Mouse (Mus musculus) liver, embryonic 14.5 days (tissue): ENCODE measurements around the gene E130114P18Rik. TPM values are rescaled to one million over a fixed set of nuclear protein-coding genes. Genes with fewer than 3 reads are reported as not detected.
A peak's percentile ranks its signal among the peaks of the same experiment; 100 is the strongest.

Experiments
- ATAC-seq: fragments of 200-750 bp; cut with Nextera tagmentation; 2 replicates; pipeline ENCODE4 v1.8.0; 2017; ENCODE audit warnings: moderate number of reproducible peaks, mild to moderate bottlenecking, moderate library complexity; ENCODE audit not compliant: insufficient read depth
- DNase-seq, 3 experiments: peaks; one replicate each; pipeline ENCODE4 v3.0.0-alpha.2; 2012 to 2013; ENCODE audit warnings: low read depth in 3 of 3, low spot score in 3 of 3
- H3K27ac ChIP-seq: fragments of 300-500 bp; sonication (generic); 2 replicates; pipeline ENCODE4 v1.5.1; 2014; ENCODE audit warnings: moderate library complexity, mild to moderate bottlenecking, control low read depth, inconsistent platforms
- H3K27me3 ChIP-seq: fragments of 300-500 bp; sonication (generic); 2 replicates; pipeline ENCODE4 v1.6.1; 2014; ENCODE audit warnings: mild to moderate bottlenecking, low read length, moderate library complexity; ENCODE audit not compliant: control insufficient read depth, insufficient read depth
- H3K36me3 ChIP-seq: fragments of 300-500 bp; sonication (generic); replicated peaks from 2 replicates; pipeline ENCODE4 v1.6.1; 2014; ENCODE audit warnings: low read depth; ENCODE audit not compliant: control insufficient read depth, insufficient read depth
- H3K4me1 ChIP-seq, 2 experiments: fragments of 200-500 bp in 1 of 2; fragments of 300-500 bp in 1 of 2; sonication (generic) in 1 of 2; replicated peaks; 2 replicates each; pipeline ENCODE4 v1.6.1; 2012 to 2014; ENCODE audit warnings: antibody characterized with exemption in 1 of 2, inconsistent platforms in 1 of 2, low read length in 1 of 2; ENCODE audit not compliant: control insufficient read depth in 2 of 2, insufficient read depth in 2 of 2
- H3K4me2 ChIP-seq: fragments of 300-500 bp; sonication (generic); 2 replicates; pipeline ENCODE4 v1.6.1; 2014; ENCODE audit warnings: low read depth, mild to moderate bottlenecking, control low read depth, moderate library complexity
- H3K4me3 ChIP-seq, 2 experiments: fragments of 200-500 bp in 1 of 2; fragments of 300-500 bp in 1 of 2; sonication (generic) in 1 of 2; 2 replicates each; pipeline ENCODE4 v1.5.1; 2012 to 2014; ENCODE audit warnings: low read depth in 2 of 2, low read length in 2 of 2, mild to moderate bottlenecking in 2 of 2, control low read depth in 1 of 2, inconsistent platforms in 1 of 2, moderate library complexity in 1 of 2; ENCODE audit not compliant: insufficient read depth in 1 of 2
- H3K9ac ChIP-seq: fragments of 300-500 bp; sonication (generic); replicated peaks from 2 replicates; pipeline ENCODE4 v1.6.1; 2014; ENCODE audit warnings: mild to moderate bottlenecking, control low read depth, moderate library complexity
- H3K9me3 ChIP-seq: fragments of 300-500 bp; sonication (generic); 2 replicates; pipeline ENCODE4 v1.6.1; 2016; ENCODE audit warnings: low read length, mixed read lengths; ENCODE audit not compliant: control insufficient read depth
- CTCF ChIP-seq: IDR thresholded peaks from 2 replicates; pipeline ENCODE4 v1.5.1; 2016; ENCODE audit warnings: antibody characterized with exemption, low read depth, control low read depth
- EP300 ChIP-seq: IDR thresholded peaks from 2 replicates; pipeline ENCODE4 v1.6.1; 2016; ENCODE audit warnings: antibody characterized with exemption, low read depth
- whole genome bisulfite sequencing: fragments of 180-500 bp; shearing (Covaris S2); extraction: QIAGEN DNeasy Blood & Tissue Kit; methylation state at CpG from one replicate; pipeline ENCODE4 v1.1.7; 2014; ENCODE audit not compliant: insufficient replicate concordance; 5-methylcytosine and 5-hydroxymethylcytosine counted together
- polyA plus RNA-seq, 2 experiments: library from polyadenylated mRNA; depleted of rRNA in 1 of 2; stranded (reverse) in 1 of 2; unstranded in 1 of 2; fragments of >200 nt; fragmentation: Nextera tagmentation in 1 of 2; extraction: Ambion mirVana in 1 of 2; gene quantifications; 2 replicates each; pipeline versions ENCODE4 v1.2.1 to v1.2.3; 2012 to 2014

Gene E130114P18Rik
- polyA plus RNA-seq, 2 experiments = not detected

DNA sequence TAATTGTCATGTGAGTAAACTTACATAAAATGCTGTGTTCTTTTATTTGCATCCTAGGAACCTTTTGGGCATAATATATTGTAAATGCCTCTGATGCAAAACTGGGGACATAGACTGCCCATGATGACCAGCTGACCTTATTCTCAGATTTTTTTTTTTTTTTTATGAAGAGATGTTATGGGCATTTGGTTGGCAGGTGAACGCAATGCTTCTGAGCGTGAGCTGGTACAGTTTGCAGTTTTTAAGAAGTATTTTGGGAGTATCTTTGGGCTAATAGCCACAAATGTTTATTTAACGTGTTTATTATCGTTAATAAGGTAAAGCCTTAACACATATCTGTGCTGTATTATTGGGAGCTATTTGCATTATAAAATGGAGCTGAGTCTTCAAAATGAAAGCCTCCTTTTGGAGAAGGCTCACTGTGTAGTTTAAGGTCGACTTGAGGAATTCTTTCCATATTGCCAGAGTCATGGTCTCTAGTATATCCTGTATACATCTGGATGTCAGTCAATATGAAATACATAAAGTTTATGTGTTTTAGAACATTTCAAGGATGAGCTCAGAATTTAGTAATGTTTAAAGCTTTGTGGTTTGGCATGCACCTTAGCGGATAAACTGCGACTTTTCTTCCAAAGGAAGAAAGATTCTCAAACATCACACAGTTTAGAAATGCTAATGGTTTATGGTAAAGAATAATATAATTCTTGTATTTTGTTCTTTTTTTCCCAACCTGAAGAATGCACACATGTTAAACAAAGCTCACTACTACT is 3.0 kb upstream of the E130114P18Rik start:
- peaks cover 44% of the 10 kb centered on the region for H3K27me3 ChIP-seq
- no peaks in the 10 kb centered on the region for H3K4me1 ChIP-seq
- ATAC-seq (no peak), DNase-seq (no peak)
- no peak for TF ChIP-seq EP300
- no peak for TF ChIP-seq CTCF
- 72% methylated on average over 7 of the region's 7 CpGs for WGBS
- no peak overlapping the region for H3K27ac ChIP-seq
- H3K4me2 ChIP-seq = no peak overlapping the region
- no peak overlapping the region for H3K9ac ChIP-seq
- no peak overlapping the region for H3K4me3 ChIP-seq
- no peaks in the 10 kb centered on the region for H3K36me3 ChIP-seq
- H3K9me3 ChIP-seq = no peaks in the 10 kb centered on the region

- TF ChIP-seq CTCF = no peak
- Histone ChIP-seq H3K9me3 (no peaks in the 10 kb centered on the region), H3K27ac (no peak overlapping the region), H3K4me1 (no peaks in the 10 kb centered on the region), H3K9ac (no peak overlapping the region), H3K36me3 (no peaks in the 10 kb centered on the region), H3K27me3 (peaks cover 52% of the 10 kb centered on the region), H3K4me2 (no peak overlapping the region), H3K4me3 (no peak overlapping the region)
- ATAC-seq = no peak
- no peak for DNase-seq
- 50% methylated on average over 7 of the region's 7 CpGs for WGBS
Measured at GRCm38 (mm10) chr4:97780024-97780423, 2.1 kb upstream of the E130114P18Rik start.

DNA sequence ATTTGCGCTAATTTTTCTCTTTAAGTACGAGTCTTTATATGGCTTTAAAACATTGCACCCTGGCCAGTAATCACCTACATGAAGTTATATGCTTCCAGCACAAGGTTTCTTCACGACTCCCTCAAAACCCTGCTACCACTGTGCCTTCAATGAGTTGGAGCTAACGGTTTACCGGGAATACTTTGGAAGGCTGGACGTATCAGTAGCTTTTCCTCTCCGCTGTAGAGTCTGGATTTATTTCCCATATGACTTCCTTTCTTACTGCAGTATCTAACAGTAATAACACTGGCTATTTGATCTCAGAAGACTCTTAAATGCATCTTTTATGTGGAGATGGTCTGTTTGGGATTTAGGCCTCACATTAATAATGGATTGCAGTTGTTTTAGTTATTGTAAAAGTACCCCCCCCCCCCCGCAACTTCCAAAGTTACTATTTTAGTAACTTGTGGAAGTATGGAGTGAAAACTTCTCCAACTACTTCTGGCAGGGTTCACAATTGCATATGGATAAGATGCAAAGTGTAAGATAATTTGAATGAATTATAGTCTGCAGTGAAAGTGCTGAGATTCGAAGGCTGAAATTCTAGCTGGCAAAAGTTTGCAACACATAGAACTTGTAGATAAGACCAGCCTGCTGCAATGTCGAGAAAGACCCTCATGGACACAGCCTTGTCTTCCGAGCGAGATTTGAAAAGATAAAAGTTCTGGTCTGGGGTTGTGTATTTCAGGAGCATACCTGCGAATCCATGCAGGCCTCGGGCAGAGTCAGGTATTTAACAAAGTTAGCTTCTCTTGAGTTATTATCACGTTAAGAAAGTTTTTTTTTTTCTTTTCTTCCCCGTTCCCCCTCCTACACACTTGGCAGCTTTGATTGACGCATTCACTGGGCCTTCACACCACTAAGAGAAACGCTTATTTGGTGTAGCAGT is 1.4 kb upstream of the E130114P18Rik start:
- H3K4me1 ChIP-seq = 0 out of 4 replicates have a peak, but pooled peaks cover 0 to 1% of the 10 kb centered on the region in 2 experiments
- H3K9me3 ChIP-seq = no peaks in the 10 kb centered on the region
- peaks cover 60% of the 10 kb centered on the region for H3K27me3 ChIP-seq
- no peak overlapping the region for H3K27ac ChIP-seq
- no peak for TF ChIP-seq EP300
- 20% methylated on average over 18 of the region's 18 CpGs for WGBS
- H3K4me2 ChIP-seq = peak overlapping the region; percentile 62
- peak overlapping the region; percentile 67 to 74; a peak in 3 of 4 replicates for H3K4me3 ChIP-seq
- ATAC-seq (no peak), DNase-seq (no peak)
- no peak overlapping the region for H3K9ac ChIP-seq
- H3K36me3 ChIP-seq = no peaks in the 10 kb centered on the region

DNA sequence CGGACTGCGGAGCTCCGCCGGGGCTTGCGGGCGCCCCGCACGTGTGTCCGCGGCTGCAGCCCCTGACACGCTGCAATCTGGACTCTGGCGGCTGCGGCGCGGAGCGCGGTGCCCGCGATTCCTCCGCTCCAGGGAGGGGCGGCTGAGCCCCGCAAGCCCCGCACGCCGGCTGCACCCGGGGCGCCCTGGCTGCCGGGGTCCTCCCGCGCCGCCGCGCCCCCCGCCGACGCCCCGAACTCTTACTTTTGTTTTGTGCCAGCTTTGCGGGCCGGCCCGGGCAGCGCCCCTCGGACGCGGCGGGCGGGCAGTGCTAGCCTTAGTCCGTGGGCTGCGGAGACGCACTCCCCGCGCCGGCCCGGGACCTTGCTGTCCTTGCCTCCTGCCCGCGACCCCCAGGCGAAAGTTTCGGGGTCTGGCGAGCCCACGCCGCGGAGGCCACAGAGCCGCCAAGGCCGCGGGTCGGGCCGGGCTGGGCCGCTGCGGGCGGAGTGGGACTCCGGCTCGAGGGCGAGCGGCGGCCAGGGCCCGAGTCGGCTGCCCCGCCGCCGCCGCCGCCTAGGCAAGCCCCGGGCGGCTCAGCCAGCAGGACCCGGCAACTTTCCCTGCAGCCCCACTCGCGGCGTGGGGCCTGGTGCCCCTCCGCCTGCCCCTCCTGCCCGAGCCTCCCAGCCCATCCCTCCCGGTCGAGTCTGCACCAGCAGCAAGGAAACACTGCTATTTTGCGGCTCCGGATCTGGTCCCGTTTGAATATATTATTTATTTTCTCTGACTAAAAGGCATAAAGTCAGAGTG is 529 bp upstream of the E130114P18Rik start:
- H3K4me2 ChIP-seq = peak overlapping the region; percentile 62
- no peak for DNase-seq
- H3K36me3 ChIP-seq = no peaks in the 10 kb centered on the region
- no peak overlapping the region for H3K27ac ChIP-seq
- H3K4me1 ChIP-seq = 0 out of 4 replicates have a peak, but pooled peaks cover 0 to 1% of the 10 kb centered on the region in 2 experiments
- ATAC-seq = no peak
- peak overlapping the region; percentile 55 for H3K9ac ChIP-seq
- H3K27me3 ChIP-seq = peaks cover 67% of the 10 kb centered on the region
- H3K4me3 ChIP-seq = peak overlapping the region; percentile 67 to 74
- H3K9me3 ChIP-seq = no peaks in the 10 kb centered on the region
- TF ChIP-seq EP300 (no peak), CTCF (no peak)
- WGBS = 1% methylated on average over 92 of the region's 94 CpGs
